Mouse (Mus musculus) midbrain, postnatal 0 days (tissue): ENCODE results near the gene Cerk. TPM values are rescaled to one million over a fixed set of nuclear protein-coding genes. Genes with fewer than 3 reads are reported as not detected.

Experiments used
- ATAC-seq: fragments of 200-750 bp; cut with Nextera tagmentation; 2 replicates; pipeline ENCODE4 v1.8.0; 2017; ENCODE audit warnings: moderate number of reproducible peaks, mild to moderate bottlenecking, moderate TSS enrichment, moderate library complexity; ENCODE audit not compliant: low FRiP score
- DNase-seq: peaks from one replicate; pipeline ENCODE4 v3.0.0-alpha.2; 2015; ENCODE audit warnings: low spot score
- H3K27ac ChIP-seq: fragments of 300-500 bp; sonication (generic); 2 replicates; pipeline ENCODE4 v1.5.1; 2014; ENCODE audit warnings: low read depth, mild to moderate bottlenecking, low read length, mixed read lengths
- H3K27me3 ChIP-seq: fragments of 300-500 bp; sonication (generic); 2 replicates; pipeline ENCODE4 v1.6.1; 2014; ENCODE audit warnings: low read length, control low read depth, mixed read lengths; ENCODE audit not compliant: insufficient read depth
- H3K36me3 ChIP-seq: fragments of 300-500 bp; sonication (generic); 2 replicates; pipeline ENCODE4 v1.6.1; 2014; ENCODE audit warnings: low read length, control low read depth, mixed read lengths; ENCODE audit not compliant: insufficient read depth
- H3K4me1 ChIP-seq: fragments of 300-500 bp; sonication (generic); 2 replicates; pipeline ENCODE4 v1.6.1; 2014; ENCODE audit warnings: mild to moderate bottlenecking, control low read depth, antibody characterized with exemption, low read length, mixed read lengths; ENCODE audit not compliant: insufficient read depth
- H3K4me2 ChIP-seq: fragments of 300-500 bp; sonication (generic); 2 replicates; pipeline ENCODE4 v1.6.1; 2014; ENCODE audit warnings: low read depth, mild to moderate bottlenecking, low read length, mixed read lengths; ENCODE audit not compliant: poor library complexity, severe bottlenecking
- H3K4me3 ChIP-seq: fragments of 300-500 bp; sonication (generic); 2 replicates; pipeline ENCODE4 v1.5.1; 2014; ENCODE audit warnings: low read depth, mild to moderate bottlenecking, low read length, moderate library complexity
- H3K9ac ChIP-seq: fragments of 300-500 bp; sonication (generic); replicated peaks from 2 replicates; pipeline ENCODE4 v1.6.1; 2014; ENCODE audit warnings: mild to moderate bottlenecking, low read length, moderate library complexity, mixed read lengths; ENCODE audit not compliant: poor library complexity, severe bottlenecking
- H3K9me3 ChIP-seq: fragments of 300-500 bp; sonication (generic); 2 replicates; pipeline ENCODE4 v1.6.1; 2016; ENCODE audit warnings: low read length, control low read depth
- CTCF ChIP-seq: IDR thresholded peaks from 2 replicates; pipeline ENCODE4 v1.5.1; 2016; ENCODE audit warnings: antibody characterized with exemption, mild to moderate bottlenecking
- WGBS: fragments of 180-500 bp; shearing (Covaris S2); extraction: QIAGEN DNeasy Blood & Tissue Kit; methylation state at CpG from one replicate; pipeline ENCODE4 v1.1.7; 2014; 5-methylcytosine and 5-hydroxymethylcytosine counted together
- polyA plus RNA-seq: library from polyadenylated mRNA; unstranded; fragments of >200 nt; fragmentation: Nextera tagmentation; extraction: Ambion mirVana; gene quantifications from 2 replicates; pipeline ENCODE4 v1.2.1, GENCODE M21; 2015
- total RNA-seq: library from RNA; depleted of rRNA; stranded (reverse); fragments of >200 nt; gene quantifications from 2 replicates; pipeline ENCODE4 v1.2.3, GENCODE M21; 2014

The Cerk gene
- total and polyA plus RNA-seq, 2 experiments from 2014 or later = 21.6 to 37.0 TPM

DNA sequence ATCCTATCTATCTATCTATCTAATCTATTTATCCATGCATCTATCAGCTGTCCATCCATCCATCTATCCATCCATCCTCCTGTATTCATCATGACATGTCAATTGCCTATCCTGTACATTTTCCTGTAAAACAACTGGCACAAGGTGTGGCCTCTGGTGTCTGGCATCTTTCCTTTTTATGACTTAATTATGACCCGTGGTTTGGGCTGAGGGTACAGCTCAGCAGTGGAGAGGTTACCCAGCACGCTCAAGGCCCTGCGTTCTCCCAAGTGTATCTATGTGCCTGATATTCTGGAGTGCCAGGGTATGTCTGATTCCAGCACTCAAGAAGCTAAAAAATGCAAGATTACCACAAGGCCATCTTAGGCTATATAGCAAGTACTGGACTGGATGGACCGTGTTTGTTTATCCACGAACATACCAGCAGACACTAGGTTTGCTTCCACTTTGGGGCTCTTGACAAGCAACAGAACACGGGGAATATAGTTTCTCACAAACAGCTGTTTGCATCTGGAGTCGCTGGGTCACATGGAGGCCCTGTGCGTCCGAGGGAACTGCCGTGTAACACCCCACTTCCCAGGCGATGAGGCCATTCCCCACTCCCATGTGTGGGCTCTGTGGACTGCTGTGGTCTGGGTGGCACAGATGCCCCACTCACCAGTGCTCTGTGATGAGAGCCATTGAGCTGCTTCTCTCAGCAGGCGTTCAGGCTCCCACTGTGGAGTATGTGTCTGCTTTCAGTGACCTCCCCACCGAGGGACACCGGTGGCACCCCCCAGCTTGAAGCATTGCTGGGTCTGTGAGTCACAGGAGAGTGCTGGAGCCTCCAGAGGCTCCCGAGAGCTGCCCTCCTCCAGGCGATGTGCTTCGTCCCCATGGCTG, 90.0 kb downstream of the Cerk start:
- Histone ChIP-seq H3K27me3 (no peaks in the 10 kb centered on the region), H3K36me3 (peaks cover 22% of the 10 kb centered on the region; the same call in 1 of the 2 replicates), H3K4me2 (no peak overlapping the region), H3K9ac (no peak overlapping the region), H3K9me3 (no peaks in the 10 kb centered on the region), H3K4me3 (no peak overlapping the region), H3K27ac (no peak overlapping the region), H3K4me1 (no peaks in the 10 kb centered on the region)
- ATAC-seq (no peak), DNase-seq (no peak)
- 90% methylated on average over 17 of the region's 17 CpGs for WGBS
- no peak for TF ChIP-seq CTCF

DNA sequence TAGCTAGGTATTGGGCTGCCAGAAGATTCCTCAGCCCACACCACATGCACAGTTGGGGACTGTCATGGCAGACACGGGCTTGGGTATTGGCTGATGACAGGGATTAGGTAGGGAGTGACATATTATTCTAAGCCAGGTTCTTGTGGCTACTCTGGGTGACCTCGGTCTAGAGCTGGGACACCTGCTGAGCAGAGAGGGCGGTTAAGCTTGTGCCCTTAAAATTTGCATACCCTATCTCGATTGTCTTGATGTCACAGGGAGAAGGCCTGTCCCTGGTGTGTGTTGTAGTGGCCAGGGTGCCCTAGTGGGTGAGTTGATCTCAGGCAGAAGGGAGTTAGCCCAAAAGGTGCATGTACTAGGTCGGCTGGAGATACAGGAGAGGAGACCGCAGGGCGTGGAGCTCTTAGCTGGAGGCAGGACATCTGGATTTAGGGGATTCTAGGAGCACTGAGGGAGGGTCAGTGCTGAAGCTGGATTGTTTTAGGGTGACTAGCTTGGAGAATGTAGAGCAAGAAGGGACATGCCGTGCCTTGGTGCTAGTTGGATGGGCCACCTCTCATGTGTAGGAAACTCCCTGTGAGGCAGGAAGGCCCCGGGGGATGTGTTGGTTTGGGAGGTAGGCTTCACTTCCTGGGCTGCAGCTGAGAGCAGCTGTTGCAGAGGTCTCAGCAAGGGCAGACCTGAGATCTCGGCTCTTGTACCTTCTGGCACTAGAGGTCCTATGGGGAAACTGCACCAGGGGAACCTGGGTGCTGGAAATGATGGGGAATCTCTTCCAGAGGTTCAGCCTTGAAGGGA, 91.4 kb downstream of the Cerk start:
- Histone ChIP-seq H3K9ac (no peak overlapping the region), H3K4me1 (peaks cover under 1% of the 10 kb centered on the region; the same call in 1 of the 2 replicates), H3K27me3 (no peaks in the 10 kb centered on the region), H3K27ac (no peak overlapping the region), H3K4me2 (no peak overlapping the region), H3K9me3 (no peaks in the 10 kb centered on the region), H3K36me3 (peaks cover 19% of the 10 kb centered on the region; the same call in 1 of the 2 replicates), H3K4me3 (no peak overlapping the region)
- WGBS = 79% methylated on average over 10 of the region's 10 CpGs
- no peak for TF ChIP-seq CTCF
- ATAC-seq (no peak), DNase-seq (no peak)

DNA sequence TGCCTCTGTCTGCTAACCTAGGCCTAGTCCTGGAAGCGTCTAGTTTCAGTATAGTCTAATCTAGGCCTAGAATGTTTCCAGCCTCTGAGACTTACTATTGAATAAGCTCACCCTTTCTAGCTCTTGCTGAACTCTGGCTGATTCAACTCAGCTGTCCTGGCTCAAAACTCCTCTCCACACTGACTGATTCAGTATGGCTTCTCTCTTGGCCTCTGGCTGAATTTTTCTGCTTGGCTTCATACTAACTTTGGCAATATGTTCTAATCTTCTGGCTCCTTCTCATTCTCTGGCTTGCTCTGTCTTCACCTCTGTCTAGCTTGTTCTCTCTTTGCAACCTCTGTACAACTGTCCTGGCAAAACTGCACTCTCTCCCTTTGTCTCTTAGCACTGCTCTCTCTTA, 92.7 kb downstream of the Cerk start:
- DNase-seq (no peak), ATAC-seq (no peak)
- TF ChIP-seq CTCF = no peak
- no peaks in the 10 kb centered on the region for H3K27me3 ChIP-seq
- WGBS = 95% methylated on average over 1 of the region's 1 CpGs
- no peak overlapping the region for H3K4me2 ChIP-seq
- H3K36me3 ChIP-seq = peaks cover 19% of the 10 kb centered on the region; the same call in 1 of the 2 replicates
- H3K27ac ChIP-seq = no peak overlapping the region
- H3K9me3 ChIP-seq = no peaks in the 10 kb centered on the region
- H3K9ac ChIP-seq = no peak overlapping the region
- H3K4me3 ChIP-seq = no peak overlapping the region
- H3K4me1 ChIP-seq = peaks cover 8% of the 10 kb centered on the region; the same call in 1 of the 2 replicates

DNA sequence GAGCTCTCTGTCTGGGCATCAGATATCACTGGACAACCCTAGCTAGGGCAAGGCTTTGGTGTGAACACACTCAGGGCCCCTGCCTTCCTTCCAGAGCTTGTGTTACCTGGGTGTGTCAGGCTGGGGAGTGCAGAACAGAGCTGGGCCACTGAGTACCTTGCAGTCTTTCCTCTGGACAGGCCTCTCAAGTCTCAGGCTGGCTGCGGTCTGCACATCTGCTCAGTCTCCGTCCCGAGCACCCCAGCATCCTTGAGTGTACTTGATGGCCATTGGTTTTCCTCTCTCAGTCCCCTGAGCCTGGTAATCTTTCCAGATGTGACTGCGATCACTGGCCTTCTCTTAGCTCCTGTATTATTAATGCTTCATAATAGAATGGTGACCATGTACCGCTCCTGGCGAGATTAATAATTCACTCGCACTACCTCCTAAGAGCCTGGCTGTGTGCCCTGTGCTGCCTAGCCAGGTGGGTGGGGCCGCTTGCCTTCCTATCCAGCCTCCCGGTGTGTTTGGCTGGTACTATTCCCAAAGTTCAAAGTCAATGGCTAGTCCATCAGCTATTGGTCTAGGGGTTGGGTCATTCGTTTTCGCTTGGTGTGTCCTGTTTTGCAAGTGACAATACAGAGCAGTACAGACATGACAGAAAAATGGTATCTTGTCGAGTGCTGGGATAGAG, 93.8 kb downstream of the Cerk start:
- DNase-seq = no peak
- ATAC-seq = no peak
- TF ChIP-seq CTCF = no peak
- Histone ChIP-seq H3K4me3 (no peak overlapping the region), H3K9me3 (no peaks in the 10 kb centered on the region), H3K9ac (no peak overlapping the region), H3K27me3 (no peaks in the 10 kb centered on the region), H3K36me3 (peaks cover 19% of the 10 kb centered on the region; the same call in 1 of the 2 replicates), H3K4me1 (peaks cover 16% of the 10 kb centered on the region; the same call in 1 of the 2 replicates), H3K4me2 (no peak overlapping the region), H3K27ac (no peak overlapping the region)
- WGBS = 80% methylated on average over 12 of the region's 12 CpGs

DNA sequence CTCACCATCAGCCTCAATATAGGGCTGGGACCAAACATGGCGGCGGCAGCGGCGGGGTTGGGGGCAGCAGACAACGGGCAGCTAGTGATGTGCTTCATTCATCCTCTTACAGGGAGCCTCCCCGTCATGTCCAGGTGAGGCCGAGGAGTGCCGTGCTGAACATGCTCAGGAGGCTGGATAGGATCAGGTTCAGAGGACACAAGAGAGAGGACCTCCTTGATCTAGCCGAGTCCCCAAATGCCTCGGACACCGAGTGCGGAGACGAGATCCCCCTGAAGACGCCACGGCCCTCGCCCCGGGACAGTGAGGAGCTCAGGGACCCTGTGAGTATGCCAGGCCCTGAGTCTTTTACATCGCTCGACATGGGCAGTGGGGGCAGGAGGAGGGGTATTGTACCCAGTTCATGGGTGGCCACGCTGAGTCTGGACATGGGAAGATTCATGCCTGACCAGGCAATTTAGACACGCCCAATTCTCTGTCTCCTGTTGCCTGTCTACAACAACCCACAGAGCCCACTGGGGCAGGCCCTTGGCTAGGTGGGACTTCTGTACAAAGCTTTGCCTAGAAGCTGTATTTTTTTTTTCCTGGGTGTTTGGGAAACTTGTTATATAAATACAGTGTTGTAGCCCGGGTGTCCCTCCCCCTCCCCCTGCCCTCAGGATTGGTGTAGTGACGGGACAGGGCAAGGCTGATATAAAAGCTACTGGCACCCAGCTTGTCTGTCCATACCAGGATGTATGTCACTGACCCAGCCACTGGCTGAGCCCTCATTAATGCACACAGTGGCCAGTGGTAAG, 94.5 kb downstream of the Cerk start:
- Histone ChIP-seq H3K4me1 (peaks cover 22% of the 10 kb centered on the region; the same call in 1 of the 2 replicates), H3K4me3 (no peak overlapping the region), H3K4me2 (no peak overlapping the region), H3K9me3 (no peaks in the 10 kb centered on the region), H3K27ac (no peak overlapping the region), H3K9ac (no peak overlapping the region), H3K36me3 (peaks cover 19% of the 10 kb centered on the region; the same call in 1 of the 2 replicates), H3K27me3 (no peaks in the 10 kb centered on the region)
- DNase-seq (no peak), ATAC-seq (no peak)
- TF ChIP-seq CTCF = no peak
- WGBS = 85% methylated on average over 23 of the region's 23 CpGs
